Mouse (Mus musculus): ENCODE measurements around the gene Aprt.

DNA sequence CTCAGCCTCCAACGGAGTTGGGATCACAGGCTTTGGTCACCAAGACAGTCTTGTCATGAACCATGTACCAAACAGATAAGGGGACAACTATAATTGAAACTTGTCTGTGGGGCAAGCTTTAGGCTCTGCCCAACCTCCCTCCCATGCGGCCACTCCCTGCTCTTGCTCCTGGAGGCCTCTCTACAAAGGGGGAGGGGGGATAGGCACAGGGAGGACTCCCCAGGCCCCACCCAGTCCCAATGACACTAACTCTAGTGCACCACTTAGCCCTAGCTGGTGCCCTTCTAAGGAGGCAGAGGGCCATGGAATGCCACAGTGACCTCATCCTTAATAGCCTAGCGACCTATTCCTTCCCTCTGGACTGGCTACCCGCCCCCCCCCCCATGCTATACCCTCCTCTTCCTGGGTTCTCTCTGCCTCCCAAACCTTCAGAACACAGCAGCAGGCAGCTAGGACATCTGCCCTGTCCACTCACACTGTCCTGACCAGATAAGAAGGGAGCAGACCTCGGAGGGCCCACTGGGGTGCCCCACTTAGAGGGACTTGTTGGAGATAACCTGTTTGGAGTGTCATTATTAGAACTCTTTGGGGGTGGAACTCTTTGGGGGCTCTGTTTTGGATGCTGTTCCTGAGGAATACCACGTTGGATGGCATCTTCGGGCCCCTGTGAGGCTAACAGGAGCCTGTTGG lies 30.5 kb downstream of the Aprt start:
- TF ChIP-seq POLR2A (IDR thresholded peaks at IDR 0.05; ENCODE audit: insufficient read depth, low read length) = no peak
- no peak for TF ChIP-seq CTCF (IDR thresholded peaks at IDR 0.05; ENCODE audit: low read depth, low read length)
- no peak for TF ChIP-seq EP300 (IDR thresholded peaks at IDR 0.05; ENCODE audit: insufficient read depth, low read depth, low read length)
